Mouse (Mus musculus): ENCODE measurements at regions not wholly inside any gene's neighbourhood (a gene's known extent, or its start where the extent isn't known, plus 50 kb on each side); places are given as distances from the start of the nearest gene placed in this dataset.

DNA sequence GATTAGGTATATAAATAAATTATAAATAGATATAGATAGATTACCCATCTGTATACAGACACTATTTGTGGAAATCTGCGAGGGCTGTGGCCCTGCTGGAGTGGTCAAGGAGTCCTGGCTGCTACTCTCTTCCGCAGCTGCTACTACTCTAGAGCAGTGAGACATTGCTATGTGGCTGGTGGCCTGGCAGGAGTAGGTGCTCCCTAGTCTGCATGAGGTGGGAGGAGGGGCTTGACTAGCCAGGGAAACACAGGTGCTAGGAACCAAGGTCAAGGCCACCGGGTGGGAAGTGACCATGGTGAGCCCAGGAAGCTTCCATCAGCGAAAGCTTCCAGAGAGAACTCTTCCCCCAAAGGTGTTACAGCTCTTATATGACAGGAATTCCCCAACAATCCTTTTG is 100.3 kb downstream of the Dyrk2 start:
- DNase-seq: no peak

DNA sequence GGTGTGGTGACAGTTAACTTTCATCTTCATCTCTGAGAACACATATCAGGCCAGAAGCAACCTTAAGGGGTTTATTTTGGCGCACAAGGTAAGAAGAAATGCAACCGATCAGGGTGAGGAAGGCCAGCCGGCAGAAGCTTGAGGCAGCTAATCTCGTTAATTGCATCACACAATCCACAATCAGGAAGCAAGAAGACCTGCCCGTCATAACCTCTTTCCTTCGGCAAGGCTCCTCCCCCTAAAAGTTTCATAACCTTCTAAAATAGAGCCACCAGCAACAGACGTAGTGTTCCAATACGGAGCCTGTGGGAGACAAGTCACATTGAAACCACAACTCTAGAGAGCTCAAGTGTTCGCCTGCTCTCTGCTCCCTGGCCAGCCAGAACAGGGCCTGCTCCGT is 91.4 kb downstream of the Dyrk2 start:
- no peak for DNase-seq

DNA sequence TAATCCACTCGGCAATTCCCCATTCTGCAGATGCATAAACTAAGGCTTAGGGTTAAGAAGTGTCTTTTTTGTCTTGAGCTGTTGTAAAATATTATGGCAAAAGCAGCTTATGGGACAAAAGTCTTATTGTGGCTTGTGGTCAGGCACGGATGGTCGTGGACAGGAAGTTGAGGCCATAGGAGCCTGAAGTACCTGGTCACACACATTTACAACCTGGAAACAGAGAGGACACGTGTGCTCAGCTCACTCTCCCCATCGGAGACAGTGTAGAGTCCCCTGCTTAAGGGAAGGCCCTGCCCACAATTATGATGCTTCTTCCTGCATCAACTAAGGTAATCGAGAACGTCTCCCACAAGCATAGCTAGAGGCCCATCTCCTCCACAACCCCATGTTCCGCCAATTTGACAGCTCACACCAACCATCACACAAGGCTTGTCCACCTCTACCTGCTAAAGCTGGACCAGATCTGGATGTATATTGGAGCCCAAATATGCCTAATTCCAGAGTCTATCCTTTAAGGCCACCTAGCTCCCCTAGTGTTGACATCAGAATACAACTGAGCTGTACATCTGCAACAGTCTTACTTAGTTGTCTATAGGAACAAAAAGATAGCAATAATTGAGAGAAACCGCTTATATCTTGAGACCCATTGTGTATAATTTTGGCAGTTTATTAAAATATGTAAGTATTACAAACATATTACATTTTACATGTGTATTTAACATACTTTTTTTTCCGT is 89.0 kb downstream of the Dyrk2 start:
- no peak for DNase-seq

DNA sequence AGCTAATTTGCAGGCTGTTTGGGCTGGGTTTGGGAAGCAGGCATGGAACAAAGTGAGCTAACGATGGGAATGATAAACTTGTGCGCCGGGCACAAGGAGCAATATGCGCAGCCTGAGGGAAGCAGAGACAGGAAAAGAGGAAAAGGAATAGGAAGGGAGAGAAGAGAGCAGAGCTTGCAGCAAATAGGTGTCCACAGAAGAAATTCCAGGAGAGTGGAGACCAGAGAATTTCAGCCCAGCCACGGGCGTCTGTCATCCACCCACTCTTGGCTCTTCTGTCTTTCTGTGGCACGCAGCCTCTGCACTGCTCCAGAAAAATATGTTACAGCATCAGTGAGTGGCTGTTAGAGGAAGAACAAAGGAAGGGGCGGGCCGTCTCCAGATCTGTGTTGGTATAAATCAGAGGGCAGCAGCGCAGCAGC is 88.2 kb downstream of the Dyrk2 start:
- DNase-seq: no peak

DNA sequence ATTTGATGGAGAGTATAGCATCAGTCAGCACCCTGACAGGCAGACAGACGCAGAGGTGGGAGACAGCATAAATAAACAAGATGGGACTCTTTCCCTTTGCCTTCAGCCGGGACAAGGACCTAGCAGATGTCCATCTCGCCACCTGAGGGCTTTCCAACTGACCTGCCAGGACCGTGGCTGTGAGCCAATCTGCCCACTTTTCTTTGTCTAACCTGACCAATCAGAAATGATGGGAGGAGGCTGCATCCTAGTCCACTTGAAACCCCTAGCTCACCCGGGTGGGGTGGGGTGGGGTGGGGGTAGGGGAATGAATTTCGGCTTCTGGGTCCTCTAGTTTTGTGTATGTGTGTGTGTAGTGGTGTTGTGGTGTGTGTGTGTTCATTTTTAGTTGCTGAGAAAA is 87.4 kb downstream of the Dyrk2 start:
- DNase-seq: no peak

DNA sequence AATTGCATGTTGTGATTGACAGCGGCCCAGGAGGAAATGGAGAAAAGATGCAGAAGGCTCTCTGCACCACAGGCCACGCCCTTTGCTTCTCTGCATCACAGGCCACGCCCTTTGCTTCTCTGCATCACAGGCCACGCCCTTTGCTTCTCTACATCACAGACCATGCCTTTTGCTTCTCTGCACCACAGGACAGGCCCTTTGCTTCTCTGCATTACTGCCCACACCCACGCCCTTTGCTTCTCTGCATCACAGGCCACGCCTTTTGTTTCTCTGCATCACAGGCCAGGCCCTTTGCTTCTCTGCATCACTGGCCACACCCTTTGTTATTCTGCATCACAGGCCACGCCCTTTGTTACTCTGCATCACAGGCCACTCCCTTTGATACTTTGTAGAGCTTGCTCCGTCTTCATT is 82.7 kb downstream of the Dyrk2 start:
- no peak for DNase-seq

DNA sequence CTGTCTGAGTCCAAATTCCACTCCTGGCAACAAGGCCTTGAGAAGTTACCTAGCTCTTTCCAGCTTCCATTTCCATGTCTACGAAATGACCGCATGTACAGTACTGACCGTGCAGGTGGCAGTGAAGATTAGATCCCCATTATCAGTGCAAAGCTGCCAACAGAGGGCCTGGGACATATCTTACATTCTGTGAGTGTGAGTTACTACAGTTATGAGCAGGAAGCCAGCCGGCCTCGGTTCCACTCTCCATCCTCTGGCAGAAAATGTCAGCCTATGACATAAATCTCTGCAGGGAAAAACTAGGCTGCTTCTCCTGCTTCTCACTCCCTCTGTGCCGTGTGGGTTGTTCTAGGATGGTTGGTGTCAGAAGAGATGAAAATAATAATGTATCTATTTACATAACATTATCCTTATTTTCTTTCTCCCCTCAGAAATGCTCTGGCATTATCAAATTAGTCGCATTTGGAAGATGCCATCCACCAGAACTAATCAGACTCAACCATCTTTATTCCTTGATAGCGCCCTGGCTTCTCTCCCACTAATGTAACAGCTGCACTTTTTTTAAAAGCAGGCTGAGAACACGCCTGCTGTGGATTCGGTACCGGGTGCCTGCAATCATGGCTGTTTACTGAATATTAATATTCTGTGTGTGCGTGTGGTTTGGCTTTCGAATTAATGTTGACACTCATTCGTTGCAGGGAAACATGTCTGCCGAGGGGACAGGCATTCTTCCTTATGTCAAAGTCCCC is 77.5 kb downstream of the Dyrk2 start:
- no peak for DNase-seq

DNA sequence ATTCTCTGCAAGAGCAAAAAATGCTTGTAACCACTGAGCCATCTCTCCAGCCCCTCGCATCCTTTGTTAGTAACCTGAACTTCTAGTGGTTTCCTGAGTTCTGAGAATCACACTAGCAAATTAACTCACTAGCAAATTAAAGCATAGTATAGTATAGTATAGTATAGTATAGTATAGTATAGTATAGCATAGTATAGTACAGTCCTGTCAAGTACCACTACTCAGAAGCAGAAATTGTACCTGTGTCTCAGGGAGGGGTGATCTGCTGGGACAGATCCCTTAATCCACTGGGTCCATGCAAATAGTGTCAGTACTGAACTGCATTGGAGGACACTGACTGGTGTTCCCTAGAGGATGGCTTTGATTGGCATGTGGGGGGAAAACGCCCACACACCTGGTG is 76.2 kb downstream of the Dyrk2 start:
- DNase-seq: no peak

DNA sequence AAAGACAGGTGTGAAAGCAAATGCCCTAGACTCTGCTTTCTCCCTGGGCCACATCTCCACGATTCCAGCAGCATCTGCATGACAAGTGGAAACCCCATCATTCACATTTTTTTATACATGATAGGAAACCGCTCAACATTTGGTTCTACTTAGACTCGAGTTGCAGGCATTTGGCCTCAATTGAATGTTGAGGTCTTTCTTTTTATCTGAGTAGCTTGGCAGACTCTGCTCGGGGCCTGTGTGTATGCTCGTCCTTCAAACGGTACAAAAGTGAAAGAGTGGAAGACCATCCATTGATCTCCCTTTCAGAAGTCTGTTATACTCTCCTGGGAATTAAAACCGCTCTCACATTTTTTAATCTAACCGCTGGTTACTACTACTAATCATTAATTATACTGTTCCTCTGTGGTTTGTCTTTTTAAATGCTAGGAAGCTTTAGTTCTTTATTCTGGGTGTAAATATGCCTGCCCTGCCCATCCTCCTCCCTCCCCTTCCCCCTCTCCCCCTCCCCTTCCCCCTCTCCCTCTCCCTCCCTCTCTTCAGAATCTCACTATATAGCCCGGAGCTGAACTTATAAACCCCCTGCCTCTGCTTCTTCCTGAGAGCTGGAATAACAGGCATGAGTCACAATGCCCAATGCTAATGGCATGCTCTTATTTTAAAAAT is 75.5 kb downstream of the Dyrk2 start:
- DNase-seq: no peak

DNA sequence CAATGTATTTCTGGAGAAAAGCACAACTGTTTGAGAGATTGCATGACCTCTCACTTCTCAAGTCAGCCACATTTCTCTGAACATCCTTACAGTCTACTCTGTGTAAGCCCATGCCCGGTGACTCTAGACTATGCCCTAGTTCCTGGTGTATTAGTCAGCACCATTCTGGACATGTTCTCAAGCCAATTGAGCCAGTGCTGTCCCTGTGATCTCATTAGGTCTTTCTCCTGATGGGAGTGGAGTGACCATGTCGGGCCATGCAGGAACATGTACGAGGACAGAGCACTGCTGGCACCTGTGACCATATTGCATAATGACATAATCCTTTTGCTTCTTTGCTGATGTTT is 75.0 kb downstream of the Dyrk2 start:
- no peak for DNase-seq

DNA sequence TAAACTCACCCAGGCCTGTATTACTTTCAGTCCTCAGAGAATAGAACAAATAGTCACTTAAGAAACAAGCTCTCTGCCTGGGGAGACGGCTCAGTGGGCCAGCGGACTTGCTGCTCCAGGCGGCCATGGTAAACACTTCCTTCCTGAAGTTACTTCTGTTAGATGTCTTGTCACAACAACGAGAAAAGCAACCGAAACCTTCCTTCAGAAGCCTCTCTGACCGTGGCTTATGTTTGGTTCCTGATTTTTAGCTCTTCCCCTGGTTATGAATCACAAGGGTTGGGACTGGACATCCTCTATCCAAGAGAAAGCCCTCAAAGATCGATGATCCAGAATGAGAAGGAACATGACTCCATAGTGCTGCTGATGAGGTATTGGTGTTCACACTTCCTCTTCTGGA is 73.5 kb downstream of the Dyrk2 start:
- DNase-seq: no peak

DNA sequence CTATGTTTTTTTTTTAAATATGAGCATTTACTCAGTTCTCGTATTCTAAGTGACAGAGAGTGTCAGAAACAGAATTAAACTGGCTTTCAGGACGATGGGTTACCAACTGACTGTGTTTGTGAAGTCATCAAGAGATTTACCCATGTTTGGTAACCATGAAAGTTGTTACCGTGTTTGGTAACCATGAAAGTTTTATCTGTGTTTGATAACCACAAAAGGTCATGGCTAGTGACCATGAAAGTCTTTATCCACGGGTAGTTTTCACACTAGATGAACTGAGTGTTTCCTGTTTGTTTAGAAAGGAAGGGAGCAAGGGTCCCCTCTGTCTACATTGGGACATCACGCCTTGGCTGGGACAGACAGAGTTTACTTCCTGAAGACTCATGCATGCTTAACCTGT is 72.8 kb downstream of the Dyrk2 start:
- DNase-seq: no peak

DNA sequence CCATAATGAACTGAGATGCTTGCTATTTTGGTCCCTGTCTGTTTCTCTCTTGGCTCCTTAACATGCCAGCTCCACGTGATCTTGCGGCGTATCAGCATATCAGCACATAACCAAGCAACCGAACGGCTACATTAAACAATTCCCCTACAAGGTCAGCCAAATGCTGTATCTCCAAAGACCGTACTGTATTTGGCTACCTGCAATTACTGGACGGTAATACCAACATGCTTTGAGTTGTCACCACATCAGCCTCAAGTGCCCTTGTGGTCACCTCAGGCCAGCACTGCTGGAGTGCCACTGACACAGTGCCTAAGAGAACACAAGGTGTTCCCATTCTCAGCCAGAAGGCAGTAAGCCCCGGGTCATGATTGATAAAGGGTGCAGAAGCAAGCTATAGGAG is 70.2 kb downstream of the Dyrk2 start:
- DNase-seq: no peak

DNA sequence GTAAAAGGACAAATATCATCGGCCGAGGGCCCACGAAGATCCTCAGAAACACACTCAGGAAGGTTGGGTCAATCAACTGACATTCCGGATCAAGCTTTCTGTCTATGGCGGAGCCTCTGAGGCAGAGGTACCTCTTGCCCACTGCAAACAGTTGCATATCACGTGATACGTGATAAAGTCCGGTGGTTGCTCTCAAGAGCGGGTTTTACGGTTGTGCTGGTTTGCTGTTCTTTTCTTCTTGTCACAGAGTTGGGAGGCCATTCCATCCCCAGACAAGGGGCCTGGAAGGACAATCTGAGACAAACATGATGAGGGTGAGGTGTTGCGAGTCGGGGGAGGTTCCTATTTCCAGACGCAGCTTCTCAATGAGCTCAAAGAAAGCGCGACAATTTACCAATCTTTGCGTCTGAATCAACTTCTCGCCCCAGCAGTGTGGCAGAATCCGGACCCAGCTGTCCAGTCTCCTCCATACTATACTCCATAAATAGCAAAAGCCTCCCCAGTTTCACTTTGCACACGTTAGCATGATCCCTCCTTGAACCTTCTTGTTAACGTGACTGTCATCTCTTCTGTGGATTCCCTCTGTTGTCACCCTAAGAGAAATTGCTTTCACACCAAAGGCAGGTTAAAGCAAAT is 66.0 kb downstream of the Dyrk2 start:
- DNase-seq: no peak

DNA sequence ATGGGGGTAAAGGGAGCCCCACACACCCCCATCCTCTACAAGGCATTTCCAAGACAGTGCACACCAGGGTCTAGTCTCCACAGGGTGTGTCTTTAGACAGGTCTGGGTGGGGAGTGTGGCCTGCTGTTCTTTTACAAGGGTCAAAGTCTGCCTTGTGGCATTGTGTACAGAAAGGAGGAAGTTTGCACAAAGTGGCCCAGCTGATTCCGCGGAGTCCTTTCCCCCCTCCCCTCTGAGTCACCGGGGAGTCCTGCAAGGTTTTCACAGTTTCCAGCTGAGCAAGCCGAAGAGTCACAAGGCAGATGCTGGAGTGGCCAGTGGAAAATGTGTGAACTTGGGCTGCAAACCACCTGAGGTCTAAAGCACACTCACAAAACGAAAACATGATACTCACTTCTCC is 65.4 kb downstream of the Dyrk2 start:
- DNase-seq: no peak

All from cerebellum, adult 9-11 months (tissue).